Mouse (Mus musculus): Measurements from ENCODE around the gene Olfr506.
"Not testable (repeated sequence)": the region's sequence is repeated elsewhere in the genome, so short reads cannot be mapped to it uniquely, and the experiment has no call there.

Gene Olfr506

DNA sequence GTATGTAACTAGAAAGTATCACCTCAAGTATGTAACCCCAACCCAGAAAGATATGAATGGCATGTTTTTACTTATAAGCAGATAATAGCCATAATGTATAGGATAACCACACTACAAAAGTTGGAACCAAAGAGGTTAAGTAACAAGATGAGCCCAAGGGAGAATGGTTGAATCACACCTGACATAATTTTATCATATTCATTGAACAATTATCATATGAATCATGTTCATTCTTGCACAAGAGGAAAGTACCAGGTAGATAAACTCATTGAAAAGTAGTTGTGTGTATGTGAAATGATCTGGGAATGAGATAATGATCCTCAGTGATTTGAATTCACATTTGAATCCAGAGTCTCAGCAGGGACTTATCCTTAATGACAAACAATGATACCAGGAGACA, at the start of gene Olfr506:
Olfr506 (plus strand) TSS at position 301 of the 400 bp plus-strand sequence.
- DNase-seq = no peak

DNA sequence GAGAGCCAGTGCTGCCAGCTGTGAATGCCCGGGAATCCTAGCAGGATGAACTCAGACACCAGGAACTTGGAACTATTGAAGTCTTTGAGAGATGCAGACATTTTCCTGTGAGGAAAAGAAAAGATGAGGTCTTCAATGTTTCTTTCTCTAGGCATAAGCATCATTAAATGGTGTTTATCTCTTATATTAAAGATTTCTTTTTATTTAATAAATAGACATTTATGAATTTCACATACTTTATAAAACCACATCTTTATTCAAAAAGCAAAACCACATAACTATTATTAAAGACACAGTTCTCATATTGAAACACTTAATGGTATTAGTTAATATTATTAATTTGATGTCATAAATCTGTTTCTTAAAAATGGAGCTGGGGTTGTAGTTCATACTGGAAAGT, 44.9 kb upstream of the Olfr506 start, which contains the start of gene Olfr504:
Olfr504 (minus strand) TSS at position 101 of the 400 bp plus-strand sequence.
- no peak for DNase-seq

DNA sequence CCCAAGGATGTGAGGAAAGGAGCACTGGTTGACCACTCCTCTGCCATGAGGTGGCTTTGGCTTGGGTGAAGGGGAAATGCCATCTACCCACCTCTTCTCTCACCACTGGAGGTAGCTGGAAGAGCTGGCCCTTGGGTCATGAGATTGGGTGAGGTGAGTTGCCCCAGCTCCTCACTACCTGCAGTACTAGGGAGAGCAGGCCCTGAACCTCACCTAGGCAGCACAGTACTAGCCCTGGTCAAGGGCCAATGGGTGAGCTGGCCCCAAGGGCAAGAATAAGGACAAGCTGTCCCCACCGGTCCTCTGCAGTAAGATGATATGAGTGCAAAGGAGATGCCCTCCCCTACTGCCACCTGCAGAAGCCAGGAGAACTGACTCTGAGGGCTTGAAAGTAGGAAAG, 20.8 kb upstream of the Olfr506 start:
- no peak for DNase-seq

DNA sequence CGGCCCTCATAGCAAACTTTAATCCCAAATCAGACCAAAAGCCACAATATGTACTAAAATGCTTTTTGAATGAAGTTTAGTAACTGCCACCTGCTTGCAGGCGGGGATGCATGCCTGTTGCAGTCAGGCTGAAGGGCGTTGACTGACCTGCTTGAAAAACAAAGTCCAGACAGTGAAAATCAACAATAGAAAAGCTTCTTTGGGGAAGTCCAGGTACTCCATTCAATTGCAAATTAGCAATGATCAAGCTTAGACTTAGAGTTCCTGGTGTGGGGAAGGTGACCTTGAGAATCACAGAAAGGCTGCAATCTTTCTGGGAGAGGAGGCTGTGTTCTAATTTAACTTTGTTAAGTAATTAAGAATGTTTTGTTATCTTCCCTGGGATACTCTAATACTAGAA, 8.7 kb upstream of the Olfr506 start:
- not testable (repeated sequence) for DNase-seq

DNA sequence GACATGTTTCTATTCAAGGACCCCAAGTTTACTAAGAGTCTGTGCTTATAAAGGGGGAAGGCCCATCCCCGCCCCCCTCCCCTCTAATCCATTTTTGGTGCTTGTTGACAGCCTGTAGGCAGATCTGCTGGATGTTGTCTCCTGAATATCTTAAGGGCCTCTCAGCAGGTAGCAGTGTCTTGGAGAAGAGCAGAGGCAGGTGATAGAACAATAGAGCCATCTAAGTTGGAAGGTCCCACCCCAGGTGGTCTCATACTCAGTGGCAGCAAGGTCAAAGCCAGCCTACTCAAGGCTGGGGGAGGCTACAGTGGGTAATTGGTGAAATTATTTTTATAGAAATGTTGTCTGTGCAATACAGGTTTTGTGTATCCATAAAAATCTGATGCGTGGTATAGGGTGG, 3.5 kb downstream of the Olfr506 start:
- no peak for DNase-seq

DNA sequence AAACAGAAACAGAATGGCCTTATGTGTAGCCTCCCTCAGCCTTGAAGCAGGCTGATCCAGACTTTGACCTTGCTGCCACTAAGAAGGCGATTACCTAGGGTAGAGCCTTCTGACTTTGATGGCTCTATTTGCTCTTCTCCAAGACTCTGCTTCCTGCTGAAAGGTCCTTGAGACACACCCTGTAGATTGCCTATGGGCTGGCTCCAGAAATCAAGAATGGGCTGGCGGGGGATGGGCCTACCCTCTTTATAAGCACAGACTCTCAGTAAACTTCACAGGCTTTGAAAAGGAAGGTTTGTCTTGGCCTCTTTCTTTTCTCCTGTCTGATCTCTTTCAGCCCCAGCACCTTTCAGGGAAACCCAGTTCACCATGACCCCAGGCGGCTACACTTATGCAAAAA, 6.2 kb downstream of the Olfr506 start:
- DNase-seq = not testable (repeated sequence)

DNA sequence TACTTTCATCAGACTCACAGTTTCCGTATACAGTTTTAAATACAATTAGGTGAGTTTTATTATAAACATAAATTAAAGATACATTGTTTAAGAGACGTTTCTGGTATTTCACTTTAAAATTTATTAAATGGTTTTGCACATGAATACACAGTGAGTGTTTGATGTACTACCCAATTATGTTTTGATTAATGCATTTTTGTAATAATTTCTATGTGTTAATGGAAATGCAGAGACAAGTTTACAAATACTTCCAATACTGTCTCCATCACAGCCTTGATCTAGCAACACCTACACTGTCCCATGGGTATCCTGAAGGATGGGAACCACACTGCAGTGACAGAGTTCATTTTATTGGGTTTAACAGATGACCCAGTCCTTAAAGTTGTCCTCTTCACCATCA, 10.9 kb downstream of the Olfr506 start, which contains the start of gene Olfr507:
Olfr507 (plus strand) TSS at position 301 of the 400 bp plus-strand sequence.
- no peak for DNase-seq

DNA sequence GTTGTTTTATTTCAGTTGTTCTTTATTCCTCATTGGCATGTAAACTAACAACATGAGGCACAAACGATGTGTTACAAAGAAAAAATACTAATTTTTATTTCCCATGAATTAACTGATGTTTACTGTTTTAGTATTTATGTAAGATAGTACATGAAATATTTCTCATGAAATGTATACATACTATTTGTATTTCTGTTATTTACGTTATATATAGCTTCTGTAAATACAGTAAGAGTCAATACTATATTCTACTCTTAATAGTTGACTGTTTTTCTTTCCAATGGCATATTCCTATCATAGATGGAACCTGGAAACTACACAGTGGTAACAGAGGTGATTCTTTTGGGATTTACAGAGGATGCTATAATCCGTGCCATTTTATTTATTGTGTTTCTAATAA, 19.1 kb downstream of the Olfr506 start, which contains the start of gene Olfr508:
Olfr508 (plus strand) TSS at position 301 of the 400 bp plus-strand sequence.
- no peak for DNase-seq

DNA sequence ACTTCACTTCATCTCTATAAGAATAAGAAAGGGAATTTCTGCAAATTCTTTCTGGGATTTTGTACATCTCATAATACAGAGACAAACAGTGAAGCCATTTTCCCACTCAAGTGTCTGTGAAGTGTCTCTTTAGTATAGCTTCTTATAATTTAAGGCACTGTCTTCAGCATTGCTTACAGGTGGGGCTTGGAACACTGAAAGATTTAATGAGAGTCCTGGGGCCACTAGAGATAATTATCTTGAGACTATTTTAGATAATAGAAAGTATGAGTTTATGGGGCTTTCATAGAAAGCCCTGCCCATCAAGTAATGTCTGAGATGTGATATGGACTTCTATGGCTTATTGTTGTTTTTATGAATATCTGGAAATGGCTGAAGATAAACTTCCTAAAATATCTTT, 41.2 kb downstream of the Olfr506 start, which contains the start of gene Olfr509:
Olfr509 (minus strand) TSS at position 101 of the 400 bp plus-strand sequence.
- DNase-seq = no peak

DNA sequence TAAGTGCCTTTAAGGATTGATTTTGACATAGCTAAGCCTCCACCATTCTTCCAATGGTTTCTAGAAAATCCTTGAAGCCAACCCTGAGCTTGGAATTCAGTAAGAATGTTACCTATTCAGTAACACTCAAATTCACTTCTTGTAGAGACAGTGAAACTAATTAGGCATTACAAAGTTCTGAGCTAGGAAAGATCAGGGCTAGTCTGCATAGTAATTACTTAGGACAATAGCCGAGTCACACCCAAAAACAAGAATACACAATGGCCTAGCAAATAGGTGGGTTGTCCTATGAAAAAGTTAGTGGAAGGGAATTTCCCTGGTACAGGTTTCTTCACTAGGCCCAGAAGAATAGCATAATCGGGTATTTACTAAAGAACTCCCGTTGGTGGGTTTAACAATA, 51.8 kb downstream of the Olfr506 start:
- no peak for DNase-seq

Measured in lung, adult 18-20 months (tissue).